Mouse (Mus musculus): ENCODE measurements around the gene Anks1. TPM values are rescaled to one million over a fixed set of nuclear protein-coding genes. Genes with fewer than 3 reads are reported as not detected.

Gene Anks1
- polyA plus RNA-seq, 1 experiment from 2014 or later = 43.6 TPM

- Histone ChIP-seq H3K4me2 (replicated peaks; ENCODE audit: low read depth, low read length) (no peak overlapping the region), H3K27ac (ENCODE audit: low read depth, low read length) (no peak overlapping the region), H3K36me3 (ENCODE audit: control insufficient read depth, insufficient read depth, low read length) (no peaks in the 10 kb centered on the region), H3K9ac (ENCODE audit: low read depth, low read length) (no peak overlapping the region), H3K4me1 (replicated peaks; ENCODE audit: control insufficient read depth, insufficient read depth, low read length) (no peaks in the 10 kb centered on the region), H3K27me3 (ENCODE audit: control insufficient read depth, insufficient read depth, low read length) (no peaks in the 10 kb centered on the region), H3K9me3 (ENCODE audit: control insufficient read depth, low read length) (peaks cover 6% of the 10 kb centered on the region; the same call in 1 of the 2 replicates), H3K4me3 (ENCODE audit: low read depth, low read length) (no peak overlapping the region)
- no peak for DNase-seq (ENCODE audit: low spot score)
- 71% methylated on average over 3 of the region's 3 CpGs for WGBS
- no peak for ATAC-seq (ENCODE audit: low FRiP score)
These were observed 184.7 kb downstream of the Anks1 start for GRCm38 (mm10) chr17:28093837-28094236.

GRCm38 (mm10) chr17:28096418-28096817 lies 187.3 kb downstream of the Anks1 start:
- no peak overlapping the region for H3K4me2 ChIP-seq (replicated peaks; ENCODE audit: low read depth, low read length)
- no peaks in the 10 kb centered on the region for H3K36me3 ChIP-seq (ENCODE audit: control insufficient read depth, insufficient read depth, low read length)
- H3K27ac ChIP-seq (ENCODE audit: low read depth, low read length) = no peak overlapping the region
- H3K4me1 ChIP-seq (replicated peaks; ENCODE audit: control insufficient read depth, insufficient read depth, low read length) = no peaks in the 10 kb centered on the region
- ATAC-seq (ENCODE audit: low FRiP score) (no peak), DNase-seq (ENCODE audit: low spot score) (no peak)
- no peak overlapping the region for H3K9ac ChIP-seq (ENCODE audit: low read depth, low read length)
- WGBS = 89% methylated on average over 10 of the region's 10 CpGs
- peaks cover 6% of the 10 kb centered on the region; the same call in 1 of the 2 replicates for H3K9me3 ChIP-seq (ENCODE audit: control insufficient read depth, low read length)
- H3K27me3 ChIP-seq (ENCODE audit: control insufficient read depth, insufficient read depth, low read length) = no peaks in the 10 kb centered on the region
- no peak overlapping the region for H3K4me3 ChIP-seq (ENCODE audit: low read depth, low read length)

GRCm38 (mm10) chr17:28097308-28097707 lies 188.2 kb downstream of the Anks1 start:
- Histone ChIP-seq H3K9ac (ENCODE audit: low read depth, low read length) (no peak overlapping the region), H3K36me3 (ENCODE audit: control insufficient read depth, insufficient read depth, low read length) (no peaks in the 10 kb centered on the region), H3K27me3 (ENCODE audit: control insufficient read depth, insufficient read depth, low read length) (no peaks in the 10 kb centered on the region), H3K4me2 (replicated peaks; ENCODE audit: low read depth, low read length) (no peak overlapping the region), H3K4me1 (replicated peaks; ENCODE audit: control insufficient read depth, insufficient read depth, low read length) (no peaks in the 10 kb centered on the region), H3K9me3 (ENCODE audit: control insufficient read depth, low read length) (peaks cover 4% of the 10 kb centered on the region; the same call in 1 of the 2 replicates), H3K27ac (ENCODE audit: low read depth, low read length) (no peak overlapping the region), H3K4me3 (ENCODE audit: low read depth, low read length) (no peak overlapping the region)
- DNase-seq (ENCODE audit: low spot score) (no peak), ATAC-seq (ENCODE audit: low FRiP score) (no peak)
- 86% methylated on average over 13 of the region's 13 CpGs for whole genome bisulfite sequencing

GRCm38 (mm10) chr17:28099086-28099485 lies 190.0 kb downstream of the Anks1 start:
- Histone ChIP-seq H3K4me2 (replicated peaks; ENCODE audit: low read depth, low read length) (no peak overlapping the region), H3K4me3 (ENCODE audit: low read depth, low read length) (no peak overlapping the region), H3K36me3 (ENCODE audit: control insufficient read depth, insufficient read depth, low read length) (no peaks in the 10 kb centered on the region), H3K4me1 (replicated peaks; ENCODE audit: control insufficient read depth, insufficient read depth, low read length) (no peaks in the 10 kb centered on the region), H3K9ac (ENCODE audit: low read depth, low read length) (no peak overlapping the region), H3K27me3 (ENCODE audit: control insufficient read depth, insufficient read depth, low read length) (no peaks in the 10 kb centered on the region), H3K9me3 (ENCODE audit: control insufficient read depth, low read length) (no peaks in the 10 kb centered on the region), H3K27ac (ENCODE audit: low read depth, low read length) (no peak overlapping the region)
- no peak for ATAC-seq (ENCODE audit: low FRiP score)
- WGBS = 61% methylated on average over 3 of the region's 3 CpGs
- no peak for DNase-seq (ENCODE audit: low spot score)

GRCm38 (mm10) chr17:28100669-28101068 lies 191.6 kb downstream of the Anks1 start:
- no peak overlapping the region for H3K4me3 ChIP-seq (ENCODE audit: low read depth, low read length)
- H3K4me1 ChIP-seq (replicated peaks; ENCODE audit: control insufficient read depth, insufficient read depth, low read length) = no peaks in the 10 kb centered on the region
- H3K9ac ChIP-seq (ENCODE audit: low read depth, low read length) = no peak overlapping the region
- DNase-seq (ENCODE audit: low spot score) (no peak), ATAC-seq (ENCODE audit: low FRiP score) (no peak)
- H3K4me2 ChIP-seq (replicated peaks; ENCODE audit: low read depth, low read length) = no peak overlapping the region
- no peaks in the 10 kb centered on the region for H3K27me3 ChIP-seq (ENCODE audit: control insufficient read depth, insufficient read depth, low read length)
- H3K9me3 ChIP-seq (ENCODE audit: control insufficient read depth, low read length) = no peaks in the 10 kb centered on the region
- no peaks in the 10 kb centered on the region for H3K36me3 ChIP-seq (ENCODE audit: control insufficient read depth, insufficient read depth, low read length)
- H3K27ac ChIP-seq (ENCODE audit: low read depth, low read length) = no peak overlapping the region
- WGBS = 88% methylated on average over 1 of the region's 1 CpGs

- Histone ChIP-seq H3K4me2 (replicated peaks; ENCODE audit: low read depth, low read length) (no peak overlapping the region), H3K36me3 (ENCODE audit: control insufficient read depth, insufficient read depth, low read length) (no peaks in the 10 kb centered on the region), H3K4me1 (replicated peaks; ENCODE audit: control insufficient read depth, insufficient read depth, low read length) (no peaks in the 10 kb centered on the region), H3K9ac (ENCODE audit: low read depth, low read length) (no peak overlapping the region), H3K27ac (ENCODE audit: low read depth, low read length) (no peak overlapping the region), H3K4me3 (ENCODE audit: low read depth, low read length) (no peak overlapping the region), H3K9me3 (ENCODE audit: control insufficient read depth, low read length) (no peaks in the 10 kb centered on the region), H3K27me3 (ENCODE audit: control insufficient read depth, insufficient read depth, low read length) (no peaks in the 10 kb centered on the region)
- 62% methylated on average over 12 of the region's 12 CpGs for WGBS
- ATAC-seq (ENCODE audit: low FRiP score) = no peak
- no peak for DNase-seq (ENCODE audit: low spot score)
These were observed 192.3 kb downstream of the Anks1 start for GRCm38 (mm10) chr17:28101284-28101887.

GRCm38 (mm10) chr17:28101902-28102319 lies 192.8 kb downstream of the Anks1 start:
- Histone ChIP-seq H3K4me1 (replicated peaks; ENCODE audit: control insufficient read depth, insufficient read depth, low read length) (peaks cover 3% of the 10 kb centered on the region), H3K4me2 (replicated peaks; ENCODE audit: low read depth, low read length) (no peak overlapping the region), H3K36me3 (ENCODE audit: control insufficient read depth, insufficient read depth, low read length) (no peaks in the 10 kb centered on the region), H3K27ac (ENCODE audit: low read depth, low read length) (0 out of 2 replicates have a peak overlapping the region, but pooled peaks have one; percentile 24), H3K4me3 (ENCODE audit: low read depth, low read length) (no peak overlapping the region), H3K27me3 (ENCODE audit: control insufficient read depth, insufficient read depth, low read length) (no peaks in the 10 kb centered on the region), H3K9me3 (ENCODE audit: control insufficient read depth, low read length) (no peaks in the 10 kb centered on the region), H3K9ac (ENCODE audit: low read depth, low read length) (no peak overlapping the region)
- WGBS = 41% methylated on average over 10 of the region's 10 CpGs
- ATAC-seq (ENCODE audit: low FRiP score) (no peak), DNase-seq (ENCODE audit: low spot score) (no peak)

GRCm38 (mm10) chr17:28104416-28104815 lies 195.3 kb downstream of the Anks1 start:
- no peak overlapping the region for H3K4me2 ChIP-seq (replicated peaks; ENCODE audit: low read depth, low read length)
- H3K27me3 ChIP-seq (ENCODE audit: control insufficient read depth, insufficient read depth, low read length) = no peaks in the 10 kb centered on the region
- no peak for DNase-seq (ENCODE audit: low spot score)
- WGBS = 86% methylated on average over 6 of the region's 6 CpGs
- H3K27ac ChIP-seq (ENCODE audit: low read depth, low read length) = no peak overlapping the region
- no peak overlapping the region for H3K9ac ChIP-seq (ENCODE audit: low read depth, low read length)
- no peak overlapping the region for H3K4me3 ChIP-seq (ENCODE audit: low read depth, low read length)
- H3K36me3 ChIP-seq (ENCODE audit: control insufficient read depth, insufficient read depth, low read length) = no peaks in the 10 kb centered on the region
- peaks cover 8% of the 10 kb centered on the region for H3K4me1 ChIP-seq (replicated peaks; ENCODE audit: control insufficient read depth, insufficient read depth, low read length)
- no peak for ATAC-seq (ENCODE audit: low FRiP score)
- no peaks in the 10 kb centered on the region for H3K9me3 ChIP-seq (ENCODE audit: control insufficient read depth, low read length)

GRCm38 (mm10) chr17:28106352-28106751 lies 197.2 kb downstream of the Anks1 start:
- peak; percentile 35 for DNase-seq (ENCODE audit: low spot score)
- Histone ChIP-seq H3K9me3 (ENCODE audit: control insufficient read depth, low read length) (no peaks in the 10 kb centered on the region), H3K4me3 (ENCODE audit: low read depth, low read length) (no peak overlapping the region), H3K27me3 (ENCODE audit: control insufficient read depth, insufficient read depth, low read length) (no peaks in the 10 kb centered on the region), H3K36me3 (ENCODE audit: control insufficient read depth, insufficient read depth, low read length) (no peaks in the 10 kb centered on the region), H3K4me2 (replicated peaks; ENCODE audit: low read depth, low read length) (no peak overlapping the region), H3K27ac (ENCODE audit: low read depth, low read length) (no peak overlapping the region), H3K4me1 (replicated peaks; ENCODE audit: control insufficient read depth, insufficient read depth, low read length) (peaks cover 8% of the 10 kb centered on the region), H3K9ac (ENCODE audit: low read depth, low read length) (no peak overlapping the region)
- 75% methylated on average over 6 of the region's 6 CpGs for WGBS
- no peak for ATAC-seq (ENCODE audit: low FRiP score)
